Mouse (Mus musculus): Measurements from ENCODE around the gene Krt12.

- TF ChIP-seq POLR2A (IDR thresholded peaks at IDR 0.05; ENCODE audit: borderline replicate concordance, low read depth, low read length), result no peak
- TF ChIP-seq CTCF (IDR thresholded peaks at IDR 0.05; ENCODE audit: low read depth, low read length), result no peak
Measured at GRCm38 (mm10) chr11:99399956-99400549, 22.0 kb downstream of the Krt12 start.

Measured in bone marrow macrophage, adult 2 months (primary cell).